Mouse (Mus musculus): ENCODE measurements around the gene Psmd13. TPM values are rescaled to one million over a fixed set of nuclear protein-coding genes. Genes with fewer than 3 reads are reported as not detected.

Gene Psmd13
- total and polyA plus RNA-seq, 2 experiments from 2014 or later = 107 to 265 TPM

DNA sequence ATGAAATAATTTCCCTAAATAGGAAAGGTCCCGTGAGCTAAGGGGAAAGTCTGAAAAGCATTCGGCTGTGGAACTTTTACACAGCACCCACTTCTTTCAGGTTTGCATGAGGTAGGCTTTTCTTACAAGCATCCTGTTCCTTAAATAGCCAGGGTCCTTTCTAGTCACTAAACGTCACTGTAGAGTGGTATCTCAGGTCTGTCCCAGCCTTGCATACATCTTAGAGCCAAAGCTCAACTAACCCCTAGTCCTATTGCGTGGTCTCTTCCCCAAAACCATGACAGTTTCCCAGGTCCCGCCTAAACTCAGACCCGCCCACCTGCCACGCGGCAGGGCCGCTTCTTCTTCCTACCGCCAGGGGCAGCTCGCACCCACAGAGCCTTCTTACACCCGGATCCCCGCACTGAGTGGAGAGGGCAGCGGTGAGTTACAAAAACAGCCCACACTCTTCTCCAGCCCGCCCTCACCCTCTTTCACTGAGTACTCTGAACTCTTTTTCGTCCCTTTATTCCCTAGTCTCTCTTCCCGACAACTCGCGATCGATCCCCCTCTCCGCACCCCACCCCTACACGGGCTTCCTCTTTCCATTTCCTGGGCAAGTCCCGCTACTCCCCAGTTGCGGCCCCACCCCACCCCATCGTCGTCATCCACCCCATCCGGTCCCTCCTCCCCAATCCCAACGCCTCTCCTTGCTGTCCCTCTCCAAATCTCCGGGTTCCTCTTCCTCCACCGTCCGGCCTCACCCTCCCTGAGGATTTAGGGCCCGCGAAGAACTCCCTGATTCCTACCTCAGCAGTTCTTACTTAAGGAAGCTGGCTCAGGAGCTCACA, 59.7 kb downstream of the Psmd13 start, which contains the start of gene Pgghg:
TSS of gene Pgghg (plus strand) at position 170 of the 830 bp plus-strand sequence.
- 4% methylated on average over 33 of the region's 33 CpGs for WGBS
- peak; percentile 83 for TF ChIP-seq CTCF (IDR thresholded peaks at IDR 0.05)
- Histone ChIP-seq H3K4me3 (ENCODE audit: low read depth, low read length) (peak within 1 kb of the TSS; percentile 29), H3K9me3 (ENCODE audit: low read length) (no peaks in the 10 kb centered on the region), H3K27ac (ENCODE audit: low read depth, low read length) (peak within 1 kb of the TSS; percentile 38; the same call in 1 of the 2 replicates), H3K36me3 (ENCODE audit: insufficient read depth, low read length) (no peaks in the 10 kb centered on the region), H3K27me3 (ENCODE audit: insufficient read depth, low read length) (no peaks in the 10 kb centered on the region), H3K4me2 (ENCODE audit: low read depth, low read length, poor library complexity, severe bottlenecking) (peak within 1 kb of the TSS; percentile 48), H3K9ac (replicated peaks; ENCODE audit: low read length, poor library complexity, severe bottlenecking) (peak within 1 kb of the TSS; percentile 20; the same call in 1 of the 2 replicates), H3K4me1 (ENCODE audit: insufficient read depth, low read length) (no peaks in the 10 kb centered on the region; the same call in 1 of the 2 replicates)
- DNase-seq (ENCODE audit: low spot score) (peak; percentile 70), ATAC-seq (ENCODE audit: low FRiP score) (peak; percentile 86)

DNA sequence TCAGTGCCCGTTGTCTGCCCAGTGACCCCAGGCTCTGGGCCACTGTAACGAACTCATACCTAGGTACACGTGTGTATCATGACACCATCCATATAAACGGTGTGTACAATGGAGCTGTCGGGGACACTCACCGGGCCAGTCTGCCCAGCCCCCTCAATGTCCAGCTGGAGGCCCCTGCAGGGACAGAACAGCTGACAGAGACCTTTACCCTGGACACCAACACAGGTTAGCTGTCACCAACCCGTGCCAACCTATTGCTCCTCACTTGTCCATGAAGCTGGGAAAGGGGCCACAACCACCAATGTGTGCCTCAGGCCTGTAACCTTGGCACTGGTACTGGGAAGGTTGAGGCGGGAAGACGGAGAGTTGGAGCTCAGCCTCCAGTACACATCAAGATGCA, 60.6 kb downstream of the Psmd13 start:
- H3K4me1 ChIP-seq (ENCODE audit: insufficient read depth, low read length) = no peaks in the 10 kb centered on the region; the same call in 1 of the 2 replicates
- WGBS = 66% methylated on average over 9 of the region's 9 CpGs
- H3K9me3 ChIP-seq (ENCODE audit: low read length) = no peaks in the 10 kb centered on the region
- 0 out of 2 replicates have a peak overlapping the region, but pooled peaks have one; percentile 38 for H3K27ac ChIP-seq (ENCODE audit: low read depth, low read length)
- no peaks in the 10 kb centered on the region for H3K36me3 ChIP-seq (ENCODE audit: insufficient read depth, low read length)
- H3K9ac ChIP-seq (replicated peaks; ENCODE audit: low read length, poor library complexity, severe bottlenecking) = no peak overlapping the region; the same call in 1 of the 2 replicates
- H3K4me2 ChIP-seq (ENCODE audit: low read depth, low read length, poor library complexity, severe bottlenecking) = peak overlapping the region; percentile 48
- DNase-seq (ENCODE audit: low spot score) = no peak
- no peak overlapping the region for H3K4me3 ChIP-seq (ENCODE audit: low read depth, low read length)
- no peak for ATAC-seq (ENCODE audit: low FRiP score)
- no peaks in the 10 kb centered on the region for H3K27me3 ChIP-seq (ENCODE audit: insufficient read depth, low read length)
- TF ChIP-seq CTCF (IDR thresholded peaks at IDR 0.05) = no peak

DNA sequence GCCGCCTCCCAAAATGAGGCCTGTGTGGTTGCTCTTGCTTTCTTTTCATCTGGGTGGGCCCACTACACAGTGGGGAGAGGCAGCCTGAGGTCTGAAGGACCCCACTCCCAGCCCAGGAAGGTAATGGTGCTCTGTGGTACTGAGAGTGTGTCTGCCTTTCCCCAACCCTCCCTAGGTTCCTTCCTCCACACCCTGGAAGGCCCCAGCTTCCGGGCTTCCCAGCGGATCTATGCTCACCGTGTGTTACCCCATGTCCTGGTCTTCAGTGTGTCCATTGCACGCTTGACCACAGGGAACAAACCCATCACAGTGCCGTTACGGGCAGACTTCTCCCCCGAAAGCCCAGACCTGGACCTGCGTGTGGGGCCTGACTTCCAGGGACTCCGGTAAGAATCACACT, 61.0 kb downstream of the Psmd13 start:
- ATAC-seq (ENCODE audit: low FRiP score) (no peak), DNase-seq (ENCODE audit: low spot score) (no peak)
- H3K4me3 ChIP-seq (ENCODE audit: low read depth, low read length) = no peak overlapping the region
- H3K27me3 ChIP-seq (ENCODE audit: insufficient read depth, low read length) = no peaks in the 10 kb centered on the region
- no peaks in the 10 kb centered on the region for H3K36me3 ChIP-seq (ENCODE audit: insufficient read depth, low read length)
- TF ChIP-seq CTCF (IDR thresholded peaks at IDR 0.05) = no peak
- no peak overlapping the region for H3K27ac ChIP-seq (ENCODE audit: low read depth, low read length)
- H3K9ac ChIP-seq (replicated peaks; ENCODE audit: low read length, poor library complexity, severe bottlenecking) = no peak overlapping the region
- H3K4me2 ChIP-seq (ENCODE audit: low read depth, low read length, poor library complexity, severe bottlenecking) = no peak overlapping the region
- H3K9me3 ChIP-seq (ENCODE audit: low read length) = no peaks in the 10 kb centered on the region
- WGBS = 94% methylated on average over 10 of the region's 10 CpGs
- no peaks in the 10 kb centered on the region; the same call in 1 of the 2 replicates for H3K4me1 ChIP-seq (ENCODE audit: insufficient read depth, low read length)

DNA sequence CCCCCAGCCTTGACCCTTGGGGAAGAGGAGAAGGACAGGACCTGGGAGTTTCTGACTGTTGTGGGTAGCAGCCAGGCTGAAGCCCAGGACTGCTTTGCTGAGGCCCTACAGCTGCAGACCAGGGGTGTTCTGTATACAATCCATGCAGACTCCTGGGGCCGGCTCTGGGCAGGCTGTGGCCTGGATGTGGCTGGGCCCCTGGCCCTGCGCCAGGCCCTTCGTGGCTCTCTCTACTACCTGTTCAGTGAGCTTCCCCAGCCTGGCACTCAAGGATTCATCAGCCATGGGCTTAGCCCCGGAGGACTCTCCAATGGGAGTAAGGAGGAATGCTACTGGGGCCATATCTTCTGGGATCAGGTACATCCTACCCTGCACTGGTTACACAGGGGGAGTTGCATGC, 61.6 kb downstream of the Psmd13 start:
- no peak overlapping the region for H3K4me3 ChIP-seq (ENCODE audit: low read depth, low read length)
- no peaks in the 10 kb centered on the region for H3K36me3 ChIP-seq (ENCODE audit: insufficient read depth, low read length)
- H3K4me1 ChIP-seq (ENCODE audit: insufficient read depth, low read length) = no peaks in the 10 kb centered on the region; the same call in 1 of the 2 replicates
- WGBS = 91% methylated on average over 4 of the region's 4 CpGs
- no peak overlapping the region for H3K27ac ChIP-seq (ENCODE audit: low read depth, low read length)
- TF ChIP-seq CTCF (IDR thresholded peaks at IDR 0.05) = no peak
- no peaks in the 10 kb centered on the region for H3K27me3 ChIP-seq (ENCODE audit: insufficient read depth, low read length)
- no peak for DNase-seq (ENCODE audit: low spot score)
- ATAC-seq (ENCODE audit: low FRiP score) = no peak
- no peak overlapping the region for H3K4me2 ChIP-seq (ENCODE audit: low read depth, low read length, poor library complexity, severe bottlenecking)
- no peaks in the 10 kb centered on the region for H3K9me3 ChIP-seq (ENCODE audit: low read length)
- H3K9ac ChIP-seq (replicated peaks; ENCODE audit: low read length, poor library complexity, severe bottlenecking) = no peak overlapping the region

DNA sequence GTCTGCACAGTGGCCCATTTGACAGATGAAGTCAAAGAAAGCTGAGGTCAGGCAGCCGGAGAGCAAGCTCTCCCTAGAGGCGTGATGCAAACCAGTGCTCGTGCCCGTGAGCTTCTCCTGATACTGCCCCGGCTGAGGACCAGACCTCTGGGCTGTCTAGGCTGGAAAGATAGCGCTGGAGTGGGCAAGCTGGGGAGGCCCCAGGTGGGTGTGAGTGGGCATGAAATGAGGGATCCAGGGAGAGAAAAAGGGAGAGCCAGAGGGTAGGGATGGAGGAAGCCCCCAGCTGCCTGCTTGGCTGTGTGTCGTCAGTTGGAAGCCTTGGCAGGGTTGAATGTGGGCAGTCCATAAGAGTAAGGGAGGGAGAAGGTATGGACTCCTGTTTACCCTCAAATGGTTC, 62.5 kb downstream of the Psmd13 start:
- no peak overlapping the region for H3K9ac ChIP-seq (replicated peaks; ENCODE audit: low read length, poor library complexity, severe bottlenecking)
- no peak overlapping the region for H3K4me2 ChIP-seq (ENCODE audit: low read depth, low read length, poor library complexity, severe bottlenecking)
- no peaks in the 10 kb centered on the region for H3K9me3 ChIP-seq (ENCODE audit: low read length)
- DNase-seq (ENCODE audit: low spot score) (no peak), ATAC-seq (ENCODE audit: low FRiP score) (no peak)
- H3K27me3 ChIP-seq (ENCODE audit: insufficient read depth, low read length) = no peaks in the 10 kb centered on the region
- no peaks in the 10 kb centered on the region; the same call in 1 of the 2 replicates for H3K4me1 ChIP-seq (ENCODE audit: insufficient read depth, low read length)
- H3K27ac ChIP-seq (ENCODE audit: low read depth, low read length) = no peak overlapping the region
- H3K4me3 ChIP-seq (ENCODE audit: low read depth, low read length) = no peak overlapping the region
- no peaks in the 10 kb centered on the region for H3K36me3 ChIP-seq (ENCODE audit: insufficient read depth, low read length)
- no peak for TF ChIP-seq CTCF (IDR thresholded peaks at IDR 0.05)
- 90% methylated on average over 7 of the region's 7 CpGs for WGBS

DNA sequence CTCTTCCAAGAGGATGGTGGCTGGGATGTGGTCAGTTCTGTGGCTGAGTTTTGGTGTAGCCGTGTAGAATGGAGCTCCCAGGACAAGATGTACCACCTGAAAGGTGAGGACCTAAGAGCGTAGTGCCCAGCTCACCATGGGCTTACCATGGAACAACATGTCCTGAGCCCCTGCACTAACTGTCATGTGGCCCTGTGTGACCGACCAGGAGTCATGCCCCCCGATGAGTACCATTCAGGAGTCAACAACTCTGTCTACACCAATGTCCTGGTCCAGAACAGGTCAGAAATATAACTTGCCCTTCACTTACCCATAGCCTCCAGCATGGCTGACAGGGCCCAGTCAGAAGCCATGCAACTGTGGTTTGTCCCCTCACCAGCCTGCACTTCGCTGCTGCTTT, 63.5 kb downstream of the Psmd13 start:
- no peak for TF ChIP-seq CTCF (IDR thresholded peaks at IDR 0.05)
- H3K27me3 ChIP-seq (ENCODE audit: insufficient read depth, low read length) = no peaks in the 10 kb centered on the region
- H3K4me2 ChIP-seq (ENCODE audit: low read depth, low read length, poor library complexity, severe bottlenecking) = no peak overlapping the region
- DNase-seq (ENCODE audit: low spot score) = no peak
- H3K36me3 ChIP-seq (ENCODE audit: insufficient read depth, low read length) = no peaks in the 10 kb centered on the region
- H3K9ac ChIP-seq (replicated peaks; ENCODE audit: low read length, poor library complexity, severe bottlenecking) = no peak overlapping the region
- H3K27ac ChIP-seq (ENCODE audit: low read depth, low read length) = no peak overlapping the region
- H3K4me3 ChIP-seq (ENCODE audit: low read depth, low read length) = no peak overlapping the region
- H3K4me1 ChIP-seq (ENCODE audit: insufficient read depth, low read length) = no peaks in the 10 kb centered on the region; the same call in 1 of the 2 replicates
- 91% methylated on average over 5 of the region's 5 CpGs for WGBS
- no peaks in the 10 kb centered on the region for H3K9me3 ChIP-seq (ENCODE audit: low read length)
- no peak for ATAC-seq (ENCODE audit: low FRiP score)
